Mouse (Mus musculus): ENCODE results near the gene Rbm20. TPM values are rescaled to one million over a fixed set of nuclear protein-coding genes. Genes with fewer than 3 reads are reported as not detected.

Rbm20 gene
- total and polyA plus RNA-seq, 3 experiments, result 0.36 to 2.6 (median 2.3) TPM

GRCm38 (mm10) chr19:53729919-53730318 lies 52.8 kb downstream of the Rbm20 start:
- no peak for DNase-seq (ENCODE audit: low spot score)
- no peak for TF ChIP-seq TAL1 (conservative IDR thresholded peaks at IDR 0.05; ENCODE audit: low read depth, low read length)
- TF ChIP-seq CTCF (IDR thresholded peaks at IDR 0.05; ENCODE audit: low read depth, low read length), result no peak
- no peak for TF ChIP-seq GATA2 (IDR thresholded peaks at IDR 0.05; ENCODE audit: borderline replicate concordance, low read depth, low read length)
- TF ChIP-seq GATA1 (IDR thresholded peaks at IDR 0.05; ENCODE audit: borderline replicate concordance, low read length), result no peak
- no peak for TF ChIP-seq POLR2AphosphoS5 (IDR thresholded peaks at IDR 0.05; ENCODE audit: insufficient replicate concordance, low read depth, low read length)
- Histone ChIP-seq H3K9me3 (replicated peaks) (no peaks in the 10 kb centered on the region), H3K36me3 (replicated peaks) (no peaks in the 10 kb centered on the region), H3K4me3 (ENCODE audit: low read depth, low read length) (no peak overlapping the region), H3K27me3 (ENCODE audit: insufficient read depth, low read length) (peaks cover 28% of the 10 kb centered on the region), H3K4me1 (ENCODE audit: insufficient read depth, low read depth, low read length) (no peaks in the 10 kb centered on the region)
- no peak for ATAC-seq (ENCODE audit: extremely low read depth, insufficient number of reproducible peaks, low FRiP score, poor library complexity, severe bottlenecking)

- H3K36me3 ChIP-seq (replicated peaks), result no peaks in the 10 kb centered on the region
- no peak overlapping the region for H3K4me3 ChIP-seq (ENCODE audit: low read depth, low read length)
- H3K9me3 ChIP-seq (replicated peaks), result no peaks in the 10 kb centered on the region
- no peak for TF ChIP-seq TAL1 (conservative IDR thresholded peaks at IDR 0.05; ENCODE audit: low read depth, low read length)
- TF ChIP-seq GATA2 (IDR thresholded peaks at IDR 0.05; ENCODE audit: borderline replicate concordance, low read depth, low read length), result no peak
- TF ChIP-seq POLR2AphosphoS5 (IDR thresholded peaks at IDR 0.05; ENCODE audit: insufficient replicate concordance, low read depth, low read length), result no peak
- no peak for DNase-seq (ENCODE audit: low spot score)
- no peaks in the 10 kb centered on the region for H3K4me1 ChIP-seq (ENCODE audit: insufficient read depth, low read depth, low read length)
- ATAC-seq (ENCODE audit: extremely low read depth, insufficient number of reproducible peaks, low FRiP score, poor library complexity, severe bottlenecking), result no peak
- H3K27me3 ChIP-seq (ENCODE audit: insufficient read depth, low read length), result peaks cover 22% of the 10 kb centered on the region
Observed at GRCm38 (mm10) chr19:53731761-53732201, 54.7 kb downstream of the Rbm20 start.

- Histone ChIP-seq H3K27me3 (ENCODE audit: insufficient read depth, low read length) (peaks cover 18% of the 10 kb centered on the region), H3K9me3 (replicated peaks) (no peaks in the 10 kb centered on the region), H3K4me3 (ENCODE audit: low read depth, low read length) (no peak overlapping the region), H3K36me3 (replicated peaks) (no peaks in the 10 kb centered on the region), H3K4me1 (ENCODE audit: insufficient read depth, low read depth, low read length) (no peaks in the 10 kb centered on the region)
- ATAC-seq (ENCODE audit: extremely low read depth, insufficient number of reproducible peaks, low FRiP score, poor library complexity, severe bottlenecking), result no peak
- no peak for DNase-seq (ENCODE audit: low spot score)
- TF ChIP-seq CTCF (IDR thresholded peaks at IDR 0.05; ENCODE audit: low read depth, low read length), result peak; percentile 44; the same call in 1 of the 2 replicates
- no peak for TF ChIP-seq POLR2AphosphoS5 (IDR thresholded peaks at IDR 0.05; ENCODE audit: insufficient replicate concordance, low read depth, low read length)
Observed at GRCm38 (mm10) chr19:53734845-53735244, 57.7 kb downstream of the Rbm20 start.

DNA sequence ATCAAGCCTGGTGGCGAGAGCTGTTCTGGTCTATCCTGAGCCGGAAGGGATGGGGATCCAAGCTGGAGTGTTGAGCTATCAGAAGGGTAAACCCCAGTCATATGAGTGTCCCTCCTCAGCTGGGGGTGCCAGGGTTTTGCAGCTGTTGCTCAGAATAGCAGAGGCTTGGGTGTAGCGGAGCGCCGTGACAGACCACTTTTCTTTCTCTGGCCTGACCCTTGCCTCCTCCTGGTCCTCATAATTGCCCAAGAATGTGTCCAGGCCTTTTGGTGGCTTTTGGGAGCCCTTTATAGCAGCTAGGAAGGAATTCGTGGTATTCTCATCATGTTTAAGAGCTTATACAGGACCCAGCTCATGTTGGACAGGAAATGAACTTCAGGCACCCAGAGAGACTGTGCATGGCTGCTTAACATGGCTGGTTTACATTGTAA lies 61.6 kb downstream of the Rbm20 start:
- Histone ChIP-seq H3K4me3 (ENCODE audit: low read depth, low read length) (no peak overlapping the region), H3K36me3 (replicated peaks) (no peaks in the 10 kb centered on the region), H3K4me1 (ENCODE audit: insufficient read depth, low read depth, low read length) (peaks cover 5% of the 10 kb centered on the region), H3K9me3 (replicated peaks) (no peaks in the 10 kb centered on the region), H3K27me3 (ENCODE audit: insufficient read depth, low read length) (peaks cover 20% of the 10 kb centered on the region)
- TF ChIP-seq TAL1 (conservative IDR thresholded peaks at IDR 0.05; ENCODE audit: low read depth, low read length) (no peak), CTCF (IDR thresholded peaks at IDR 0.05; ENCODE audit: low read depth, low read length) (no peak), GATA1 (IDR thresholded peaks at IDR 0.05; ENCODE audit: borderline replicate concordance, low read length) (no peak), GATA2 (IDR thresholded peaks at IDR 0.05; ENCODE audit: borderline replicate concordance, low read depth, low read length) (no peak), POLR2AphosphoS5 (IDR thresholded peaks at IDR 0.05; ENCODE audit: insufficient replicate concordance, low read depth, low read length) (no peak)
- no peak for ATAC-seq (ENCODE audit: extremely low read depth, insufficient number of reproducible peaks, low FRiP score, poor library complexity, severe bottlenecking)
- DNase-seq (ENCODE audit: low spot score), result no peak

GRCm38 (mm10) chr19:53739570-53740266 lies 62.6 kb downstream of the Rbm20 start:
- Histone ChIP-seq H3K4me1 (ENCODE audit: insufficient read depth, low read depth, low read length) (peaks cover 5% of the 10 kb centered on the region), H3K9me3 (replicated peaks) (no peaks in the 10 kb centered on the region), H3K36me3 (replicated peaks) (no peaks in the 10 kb centered on the region), H3K4me3 (ENCODE audit: low read depth, low read length) (no peak overlapping the region), H3K27me3 (ENCODE audit: insufficient read depth, low read length) (peaks cover 26% of the 10 kb centered on the region)
- TF ChIP-seq TAL1 (conservative IDR thresholded peaks at IDR 0.05; ENCODE audit: low read depth, low read length) (no peak), GATA1 (IDR thresholded peaks at IDR 0.05; ENCODE audit: borderline replicate concordance, low read length) (no peak), CTCF (IDR thresholded peaks at IDR 0.05; ENCODE audit: low read depth, low read length) (no peak), GATA2 (IDR thresholded peaks at IDR 0.05; ENCODE audit: borderline replicate concordance, low read depth, low read length) (no peak), POLR2AphosphoS5 (IDR thresholded peaks at IDR 0.05; ENCODE audit: insufficient replicate concordance, low read depth, low read length) (no peak)
- ATAC-seq (ENCODE audit: extremely low read depth, insufficient number of reproducible peaks, low FRiP score, poor library complexity, severe bottlenecking) (no peak), DNase-seq (ENCODE audit: low spot score) (no peak)

GRCm38 (mm10) chr19:53740750-53741380 lies 63.8 kb downstream of the Rbm20 start:
- ATAC-seq (ENCODE audit: extremely low read depth, insufficient number of reproducible peaks, low FRiP score, poor library complexity, severe bottlenecking) (no peak), DNase-seq (ENCODE audit: low spot score) (no peak)
- Histone ChIP-seq H3K27me3 (ENCODE audit: insufficient read depth, low read length) (peaks cover 28% of the 10 kb centered on the region), H3K36me3 (replicated peaks) (no peaks in the 10 kb centered on the region), H3K4me1 (ENCODE audit: insufficient read depth, low read depth, low read length) (peaks cover 5% of the 10 kb centered on the region), H3K9me3 (replicated peaks) (no peaks in the 10 kb centered on the region), H3K4me3 (ENCODE audit: low read depth, low read length) (no peak overlapping the region)
- no peak for TF ChIP-seq GATA1 (IDR thresholded peaks at IDR 0.05; ENCODE audit: borderline replicate concordance, low read length)
- no peak for TF ChIP-seq GATA2 (IDR thresholded peaks at IDR 0.05; ENCODE audit: borderline replicate concordance, low read depth, low read length)
- TF ChIP-seq TAL1 (conservative IDR thresholded peaks at IDR 0.05; ENCODE audit: low read depth, low read length), result no peak
- no peak for TF ChIP-seq POLR2AphosphoS5 (IDR thresholded peaks at IDR 0.05; ENCODE audit: insufficient replicate concordance, low read depth, low read length)
- no peak for TF ChIP-seq CTCF (IDR thresholded peaks at IDR 0.05; ENCODE audit: low read depth, low read length)

Data from G1E (cell line).